Mouse (Mus musculus): ENCODE results near the gene Slc23a2. TPM values are rescaled to one million over a fixed set of nuclear protein-coding genes. Genes with fewer than 3 reads are reported as not detected.
A peak's percentile ranks its signal among the peaks of the same experiment; 100 is the strongest.

The Slc23a2 gene
- polyA plus RNA-seq, 1 experiment from 2014 or later: 11.6 TPM

GRCm38 (mm10) chr2:132027366-132027765 is 117.5 kb downstream of the Slc23a2 start:
- WGBS: 43% methylated on average over 5 of the region's 5 CpGs
- ATAC-seq (ENCODE audit: borderline replicate concordance, extremely low read depth, low FRiP score, low TSS enrichment): no peak

GRCm38 (mm10) chr2:132024028-132024427 is 120.9 kb downstream of the Slc23a2 start:
- Histone ChIP-seq H3K4me2 (no peak overlapping the region), H3K36me3 (no peaks in the 10 kb centered on the region), H3K27me3 (peaks cover 19% of the 10 kb centered on the region), H3K9ac (no peak overlapping the region), H3K4me3 (no peak overlapping the region), H3K4me1 (peaks cover 10% of the 10 kb centered on the region), H3K27ac (no peak overlapping the region), H3K9me3 (no peaks in the 10 kb centered on the region)
- WGBS: 81% methylated on average over 4 of the region's 4 CpGs
- ATAC-seq (ENCODE audit: borderline replicate concordance, extremely low read depth, low FRiP score, low TSS enrichment): no peak

More at GRCm38 (mm10) chr2:132027366-132027765, 117.5 kb downstream of the Slc23a2 start:
- peaks cover 30% of the 10 kb centered on the region for H3K4me1 ChIP-seq
- H3K36me3 ChIP-seq: no peaks in the 10 kb centered on the region
- peaks cover 26% of the 10 kb centered on the region for H3K27me3 ChIP-seq
- H3K9ac ChIP-seq: no peak overlapping the region
- 0 out of 2 replicates have a peak overlapping the region, but pooled peaks have one; percentile 65 for H3K4me3 ChIP-seq
- no peak overlapping the region for H3K27ac ChIP-seq
- no peaks in the 10 kb centered on the region for H3K9me3 ChIP-seq
- peak overlapping the region; percentile 94 for H3K4me2 ChIP-seq

DNA sequence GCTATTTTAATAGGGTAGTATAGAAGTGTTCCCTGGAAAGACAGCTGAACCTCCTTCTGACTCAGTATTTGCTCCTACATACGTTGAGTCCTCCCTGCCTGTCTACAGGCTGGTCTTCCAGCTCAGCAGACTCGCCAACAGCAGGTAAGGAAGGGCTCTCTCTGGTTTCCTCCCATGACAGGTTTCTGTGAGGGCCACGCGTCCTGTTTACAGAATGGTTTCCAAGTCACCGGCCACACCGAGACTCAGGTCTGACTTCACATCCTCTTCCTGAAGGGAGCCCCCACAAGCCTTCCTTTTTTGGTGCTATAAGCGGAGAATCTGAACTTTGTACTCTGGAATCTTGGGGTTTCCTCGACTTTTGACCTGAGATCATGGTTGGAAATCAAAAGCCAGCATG is 122.3 kb downstream of the Slc23a2 start:
- H3K36me3 ChIP-seq: no peaks in the 10 kb centered on the region
- peaks cover 5% of the 10 kb centered on the region; the same call in 1 of the 2 replicates for H3K27me3 ChIP-seq
- no peak overlapping the region for H3K9ac ChIP-seq
- no peaks in the 10 kb centered on the region for H3K9me3 ChIP-seq
- peaks cover 7% of the 10 kb centered on the region; the same call in 1 of the 2 replicates for H3K4me1 ChIP-seq
- 65% methylated on average over 8 of the region's 8 CpGs for WGBS
- no peak overlapping the region for H3K4me2 ChIP-seq
- H3K4me3 ChIP-seq: no peak overlapping the region
- no peak for ATAC-seq (ENCODE audit: borderline replicate concordance, extremely low read depth, low FRiP score, low TSS enrichment)
- peak overlapping the region; percentile 49 for H3K27ac ChIP-seq

DNA sequence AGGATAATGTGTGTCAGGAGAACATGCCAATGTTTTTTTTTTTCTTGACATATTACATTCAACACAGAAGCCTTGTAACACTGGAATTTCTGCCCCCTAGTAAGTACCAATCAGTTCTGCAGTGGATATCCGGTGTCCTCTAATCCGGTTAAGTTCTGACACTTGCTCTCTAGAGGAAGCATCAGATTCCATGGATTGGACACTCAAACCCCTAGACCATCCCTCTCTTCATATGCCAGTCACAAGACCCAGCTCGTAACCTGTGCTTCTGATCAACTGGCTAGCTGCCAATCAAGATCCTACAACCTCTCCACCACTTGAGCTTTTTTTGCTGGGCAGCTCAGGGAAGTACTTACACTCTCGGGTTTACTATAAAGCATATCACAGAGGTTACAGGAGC is 123.3 kb downstream of the Slc23a2 start:
- H3K4me3 ChIP-seq: no peak overlapping the region
- ATAC-seq (ENCODE audit: borderline replicate concordance, extremely low read depth, low FRiP score, low TSS enrichment): no peak
- H3K36me3 ChIP-seq: no peaks in the 10 kb centered on the region
- H3K4me1 ChIP-seq: peaks cover 5% of the 10 kb centered on the region; the same call in 1 of the 2 replicates
- peak overlapping the region; percentile 37 for H3K27ac ChIP-seq
- H3K27me3 ChIP-seq: no peaks in the 10 kb centered on the region
- 56% methylated on average over 4 of the region's 4 CpGs for WGBS
- no peak overlapping the region for H3K4me2 ChIP-seq
- H3K9me3 ChIP-seq: no peaks in the 10 kb centered on the region
- H3K9ac ChIP-seq: no peak overlapping the region

GRCm38 (mm10) chr2:132020991-132021541 is 123.8 kb downstream of the Slc23a2 start:
- 38% methylated on average over 5 of the region's 5 CpGs for WGBS

DNA sequence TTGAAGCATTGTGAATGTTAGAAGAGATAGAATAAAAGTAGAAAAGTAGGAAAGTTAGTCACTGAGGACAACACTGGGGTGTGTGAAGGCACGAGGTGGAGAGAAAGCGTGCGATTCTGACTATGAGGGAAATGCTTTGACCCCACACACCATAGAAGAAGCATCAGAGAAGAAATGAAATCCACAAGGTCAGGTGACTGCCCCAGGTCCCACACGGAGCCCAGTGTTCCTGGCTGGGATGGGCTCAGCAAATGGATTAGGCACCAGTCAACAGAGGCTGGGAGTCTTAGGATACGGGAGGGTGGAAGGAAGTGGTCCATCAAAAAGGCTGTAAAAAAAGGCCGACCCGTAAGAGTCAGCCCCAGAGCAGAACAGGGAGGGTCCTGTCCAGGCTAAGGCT is 124.5 kb downstream of the Slc23a2 start:
- Histone ChIP-seq H3K27me3 (no peaks in the 10 kb centered on the region), H3K27ac (peak overlapping the region; percentile 83), H3K4me3 (0 out of 2 replicates have a peak overlapping the region, but pooled peaks have one; percentile 1), H3K9me3 (no peaks in the 10 kb centered on the region), H3K36me3 (no peaks in the 10 kb centered on the region), H3K4me2 (peak overlapping the region; percentile 16; the same call in 1 of the 2 replicates), H3K4me1 (peaks cover 5% of the 10 kb centered on the region; the same call in 1 of the 2 replicates), H3K9ac (no peak overlapping the region)
- ATAC-seq (ENCODE audit: borderline replicate concordance, extremely low read depth, low FRiP score, low TSS enrichment): no peak
- 67% methylated on average over 7 of the region's 7 CpGs for WGBS

More at GRCm38 (mm10) chr2:132020991-132021541, 123.8 kb downstream of the Slc23a2 start:
- H3K27me3 ChIP-seq: no peaks in the 10 kb centered on the region
- H3K36me3 ChIP-seq: no peaks in the 10 kb centered on the region
- peaks cover 5% of the 10 kb centered on the region; the same call in 1 of the 2 replicates for H3K4me1 ChIP-seq
- peak overlapping the region; percentile 16; the same call in 1 of the 2 replicates for H3K4me2 ChIP-seq
- no peak overlapping the region for H3K9ac ChIP-seq
- 0 out of 2 replicates have a peak overlapping the region, but pooled peaks have one; percentile 1 for H3K4me3 ChIP-seq
- H3K9me3 ChIP-seq: no peaks in the 10 kb centered on the region
- H3K27ac ChIP-seq: peak overlapping the region; percentile 83
- peak; percentile 53 for ATAC-seq (ENCODE audit: borderline replicate concordance, extremely low read depth, low FRiP score, low TSS enrichment)

- H3K27ac ChIP-seq: peak overlapping the region; percentile 83
Measured at GRCm38 (mm10) chr2:132019372-132019811, 125.5 kb downstream of the Slc23a2 start.

GRCm38 (mm10) chr2:132018156-132018555 is 126.8 kb downstream of the Slc23a2 start:
- peaks cover 5% of the 10 kb centered on the region; the same call in 1 of the 2 replicates for H3K4me1 ChIP-seq
- no peak overlapping the region for H3K4me3 ChIP-seq
- H3K9ac ChIP-seq: no peak overlapping the region
- H3K27me3 ChIP-seq: no peaks in the 10 kb centered on the region
- no peak for ATAC-seq (ENCODE audit: borderline replicate concordance, extremely low read depth, low FRiP score, low TSS enrichment)
- WGBS: 44% methylated on average over 4 of the region's 4 CpGs
- H3K9me3 ChIP-seq: no peaks in the 10 kb centered on the region
- no peak overlapping the region for H3K27ac ChIP-seq
- no peak overlapping the region for H3K4me2 ChIP-seq
- H3K36me3 ChIP-seq: no peaks in the 10 kb centered on the region

More at GRCm38 (mm10) chr2:132019372-132019811, 125.5 kb downstream of the Slc23a2 start:
- 56% methylated on average over 3 of the region's 3 CpGs for WGBS
- no peak overlapping the region for H3K4me2 ChIP-seq
- peaks cover 5% of the 10 kb centered on the region; the same call in 1 of the 2 replicates for H3K4me1 ChIP-seq
- H3K9me3 ChIP-seq: no peaks in the 10 kb centered on the region
- no peak overlapping the region for H3K9ac ChIP-seq
- ATAC-seq (ENCODE audit: borderline replicate concordance, extremely low read depth, low FRiP score, low TSS enrichment): no peak
- H3K27me3 ChIP-seq: no peaks in the 10 kb centered on the region
- H3K4me3 ChIP-seq: no peak overlapping the region
- H3K36me3 ChIP-seq: no peaks in the 10 kb centered on the region

- Histone ChIP-seq H3K36me3 (no peaks in the 10 kb centered on the region), H3K4me3 (no peak overlapping the region), H3K9ac (no peak overlapping the region), H3K27ac (no peak overlapping the region), H3K4me1 (peaks cover 5% of the 10 kb centered on the region; the same call in 1 of the 2 replicates), H3K9me3 (no peaks in the 10 kb centered on the region), H3K27me3 (no peaks in the 10 kb centered on the region), H3K4me2 (no peak overlapping the region)
- 31% methylated on average over 7 of the region's 7 CpGs for WGBS
- no peak for ATAC-seq (ENCODE audit: borderline replicate concordance, extremely low read depth, low FRiP score, low TSS enrichment)
Measured at GRCm38 (mm10) chr2:132017611-132018010, 127.3 kb downstream of the Slc23a2 start.

DNA sequence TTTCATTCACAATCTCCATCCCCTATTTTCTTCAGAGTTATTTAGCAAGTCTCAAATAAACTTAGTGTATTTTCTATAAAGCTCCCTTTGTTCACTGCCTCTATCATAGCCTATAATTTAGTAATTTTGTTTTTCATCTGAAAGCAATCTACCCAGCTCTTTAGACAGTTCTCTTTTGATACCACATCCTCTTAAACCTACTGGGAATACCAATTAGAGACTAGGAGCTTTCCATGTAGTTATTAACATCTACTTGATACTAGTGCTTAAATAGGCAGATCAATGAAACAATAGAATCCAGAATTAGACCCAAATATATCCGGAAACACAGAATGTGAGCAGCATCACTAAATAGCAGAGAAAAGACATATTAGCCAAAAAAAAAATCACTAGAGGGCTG is 128.9 kb downstream of the Slc23a2 start:
- H3K9ac ChIP-seq: no peak overlapping the region
- H3K4me2 ChIP-seq: no peak overlapping the region
- H3K27me3 ChIP-seq: no peaks in the 10 kb centered on the region
- no peak overlapping the region for H3K27ac ChIP-seq
- no peak overlapping the region for H3K4me3 ChIP-seq
- 91% methylated on average over 1 of the region's 1 CpGs for WGBS
- no peak for ATAC-seq (ENCODE audit: borderline replicate concordance, extremely low read depth, low FRiP score, low TSS enrichment)
- no peaks in the 10 kb centered on the region for H3K36me3 ChIP-seq
- H3K4me1 ChIP-seq: 0 out of 2 replicates have a peak, but pooled peaks cover 5% of the 10 kb centered on the region
- H3K9me3 ChIP-seq: no peaks in the 10 kb centered on the region

GRCm38 (mm10) chr2:132013152-132013551 is 131.8 kb downstream of the Slc23a2 start:
- Histone ChIP-seq H3K36me3 (no peaks in the 10 kb centered on the region), H3K9ac (no peak overlapping the region), H3K4me3 (no peak overlapping the region), H3K27ac (no peak overlapping the region), H3K4me2 (no peak overlapping the region), H3K9me3 (no peaks in the 10 kb centered on the region), H3K4me1 (0 out of 2 replicates have a peak, but pooled peaks cover 5% of the 10 kb centered on the region), H3K27me3 (no peaks in the 10 kb centered on the region)
- 88% methylated on average over 4 of the region's 4 CpGs for WGBS
- no peak for ATAC-seq (ENCODE audit: borderline replicate concordance, extremely low read depth, low FRiP score, low TSS enrichment)

DNA sequence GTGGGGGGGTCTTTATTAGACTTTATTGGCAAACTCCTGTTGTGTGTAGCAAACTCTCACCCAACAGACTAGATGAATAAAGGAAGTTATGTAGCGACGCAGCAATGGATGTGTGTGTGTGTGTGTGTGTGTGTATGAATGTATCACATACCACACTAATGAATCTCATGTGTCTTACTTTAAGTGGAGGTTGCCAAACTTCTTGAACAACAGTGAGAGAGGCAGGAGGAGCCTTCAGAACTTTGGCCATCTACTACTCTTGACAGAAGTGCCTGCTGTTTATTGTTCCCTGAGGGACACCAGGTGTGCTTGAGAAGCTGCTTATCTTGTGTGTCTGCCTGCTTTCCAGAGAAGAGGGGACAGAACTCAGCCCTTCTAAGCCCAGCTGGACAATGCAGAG is 134.1 kb downstream of the Slc23a2 start:
- Histone ChIP-seq H3K4me1 (peaks cover 16% of the 10 kb centered on the region), H3K27me3 (no peaks in the 10 kb centered on the region), H3K36me3 (no peaks in the 10 kb centered on the region), H3K4me3 (no peak overlapping the region), H3K4me2 (no peak overlapping the region), H3K9ac (no peak overlapping the region), H3K9me3 (no peaks in the 10 kb centered on the region), H3K27ac (no peak overlapping the region)
- 81% methylated on average over 2 of the region's 2 CpGs for WGBS
- ATAC-seq (ENCODE audit: borderline replicate concordance, extremely low read depth, low FRiP score, low TSS enrichment): no peak
